Mouse (Mus musculus) G1E (cell line): ENCODE measurements around the gene Mettl5. TPM values are rescaled to one million over a fixed set of nuclear protein-coding genes. Genes with fewer than 3 reads are reported as not detected.

Source experiments
- ATAC-seq: 2 replicates; pipeline ENCODE4 v1.8.0; 2016; ENCODE audit warnings: mild to moderate bottlenecking; ENCODE audit not compliant: insufficient number of reproducible peaks, poor library complexity, low FRiP score, severe bottlenecking; ENCODE audit errors: extremely low read depth
- DNase-seq: peaks from one replicate; pipeline ENCODE4 v3.0.0; 2012; ENCODE audit warnings: low spot score
- H3K27me3 ChIP-seq: 2 replicates; pipeline ENCODE4 v1.6.1; 2012; ENCODE audit warnings: mild to moderate bottlenecking, low read length, inconsistent platforms; ENCODE audit not compliant: insufficient read depth
- H3K36me3 ChIP-seq: replicated peaks from 2 replicates; pipeline ENCODE3; 2012; ENCODE audit warnings: mild to moderate bottlenecking, inconsistent platforms
- H3K4me1 ChIP-seq: 2 replicates; pipeline ENCODE4 v1.6.1; 2012; ENCODE audit warnings: low read depth, low read length, inconsistent platforms, mixed read lengths; ENCODE audit not compliant: insufficient read depth
- H3K4me3 ChIP-seq: 2 replicates; pipeline ENCODE4 v1.5.1; 2012; ENCODE audit warnings: low read depth, mild to moderate bottlenecking, inconsistent platforms, low read length, moderate library complexity, mixed read lengths
- H3K9me3 ChIP-seq: replicated peaks from 2 replicates; pipeline ENCODE4 v1.6.1; 2012; ENCODE audit warnings: inconsistent platforms
- CTCF ChIP-seq: IDR thresholded peaks from 2 replicates; pipeline ENCODE4 v1.5.1; 2012; ENCODE audit warnings: low read depth, low read length, inconsistent platforms, mixed read lengths
- GATA1 ChIP-seq: IDR thresholded peaks from 2 replicates; pipeline ENCODE4 v1.6.1; 2012; ENCODE audit warnings: borderline replicate concordance, low read length, inconsistent platforms, mixed read lengths
- GATA2 ChIP-seq: IDR thresholded peaks from 2 replicates; pipeline ENCODE4 v1.6.1; 2012; ENCODE audit warnings: low read depth, low read length, inconsistent platforms, borderline replicate concordance
- POLR2AphosphoS5 ChIP-seq: IDR thresholded peaks from 2 replicates; pipeline ENCODE4 v1.6.1; 2012; ENCODE audit warnings: low read depth, low read length, inconsistent platforms; ENCODE audit not compliant: insufficient replicate concordance
- TAL1 ChIP-seq: conservative IDR thresholded peaks from 2 replicates; pipeline ENCODE4 v1.6.1; 2012; ENCODE audit warnings: low read depth, low read length, inconsistent platforms, mixed read lengths
- polyA plus RNA-seq: library from polyadenylated mRNA; stranded (reverse); fragments of >175 nt; gene quantifications from 2 replicates; pipeline ENCODE4 v1.2.3, GENCODE M21; 2012
- total RNA-seq, 2 experiments: library from RNA; stranded (forward) in 1 of 2; stranded (reverse) in 1 of 2; fragments of 200-1000 nt in 1 of 2; fragments of >200 nt in 1 of 2; fragmentation: Nextera tagmentation in 1 of 2; gene quantifications; 2 replicates each; pipeline ENCODE4 v1.2.3; 2014 to 2017

Mettl5 gene
- total and polyA plus RNA-seq, 3 experiments = 28.1 to 76.4 (median 36.9) TPM

- H3K36me3 ChIP-seq = peaks cover 26% of the 10 kb centered on the region
- H3K4me1 ChIP-seq = peaks cover 33% of the 10 kb centered on the region
- no peaks in the 10 kb centered on the region for H3K27me3 ChIP-seq
- H3K4me3 ChIP-seq = peak overlapping the region; percentile 100
- no peaks in the 10 kb centered on the region for H3K9me3 ChIP-seq
- ATAC-seq (peak; percentile 81), DNase-seq (peak; percentile 32)
- TF ChIP-seq TAL1 (no peak), GATA1 (no peak), CTCF (no peak), GATA2 (no peak), POLR2AphosphoS5 (no peak)
These were observed 12.5 kb upstream of the Mettl5 start for GRCm38 (mm10) chr2:69897618-69898575.

GRCm38 (mm10) chr2:69897039-69897617 is 11.7 kb upstream of the Mettl5 start, which contains the start of gene Ubr3:
Gene Ubr3 (plus strand): TSS chr2:69897246.
- Histone ChIP-seq H3K4me1 (peaks cover 36% of the 10 kb centered on the region), H3K36me3 (peaks cover 22% of the 10 kb centered on the region), H3K9me3 (no peaks in the 10 kb centered on the region), H3K27me3 (no peaks in the 10 kb centered on the region), H3K4me3 (peak within 1 kb of the TSS; percentile 100)
- ATAC-seq = peak; percentile 84
- TF ChIP-seq POLR2AphosphoS5 = no peak
- TF ChIP-seq GATA1 = no peak
- TF ChIP-seq CTCF = no peak
- no peak for TF ChIP-seq GATA2
- TF ChIP-seq TAL1 = no peak
- DNase-seq = peak; percentile 93

- Histone ChIP-seq H3K4me1 (peaks cover 43% of the 10 kb centered on the region), H3K27me3 (no peaks in the 10 kb centered on the region), H3K36me3 (peaks cover 14% of the 10 kb centered on the region), H3K4me3 (no peak overlapping the region; the same call in 1 of the 2 replicates), H3K9me3 (no peaks in the 10 kb centered on the region)
- DNase-seq (no peak), ATAC-seq (no peak)
- TF ChIP-seq CTCF (no peak), TAL1 (no peak), POLR2AphosphoS5 (no peak), GATA1 (no peak)
These were observed 10.8 kb upstream of the Mettl5 start for GRCm38 (mm10) chr2:69896224-69896581.

GRCm38 (mm10) chr2:69895502-69896223 is 10.2 kb upstream of the Mettl5 start:
- H3K27me3 ChIP-seq = no peaks in the 10 kb centered on the region
- ATAC-seq = no peak
- no peak overlapping the region; the same call in 1 of the 2 replicates for H3K4me3 ChIP-seq
- TF ChIP-seq POLR2AphosphoS5 (no peak), TAL1 (no peak), GATA2 (no peak), CTCF (peak; percentile 44; the same call in 1 of the 2 replicates)
- H3K36me3 ChIP-seq = peaks cover 10% of the 10 kb centered on the region
- H3K4me1 ChIP-seq = peaks cover 49% of the 10 kb centered on the region
- no peak for DNase-seq
- H3K9me3 ChIP-seq = no peaks in the 10 kb centered on the region

GRCm38 (mm10) chr2:69893891-69894290 is 8.5 kb upstream of the Mettl5 start:
- no peaks in the 10 kb centered on the region for H3K27me3 ChIP-seq
- no peak overlapping the region for H3K4me3 ChIP-seq
- no peaks in the 10 kb centered on the region for H3K9me3 ChIP-seq
- no peak for ATAC-seq
- H3K36me3 ChIP-seq = peaks cover 3% of the 10 kb centered on the region
- peaks cover 46% of the 10 kb centered on the region for H3K4me1 ChIP-seq
- no peak for DNase-seq
- TF ChIP-seq TAL1 = no peak
- TF ChIP-seq CTCF = no peak
- TF ChIP-seq GATA2 = no peak
- no peak for TF ChIP-seq GATA1
- TF ChIP-seq POLR2AphosphoS5 = no peak

- H3K9me3 ChIP-seq = no peaks in the 10 kb centered on the region
- H3K4me1 ChIP-seq = peaks cover 40% of the 10 kb centered on the region
- H3K27me3 ChIP-seq = no peaks in the 10 kb centered on the region
- no peak overlapping the region for H3K4me3 ChIP-seq
- TF ChIP-seq GATA2 = no peak
- TF ChIP-seq GATA1 = no peak
- no peak for TF ChIP-seq POLR2AphosphoS5
- no peak for TF ChIP-seq TAL1
- TF ChIP-seq CTCF = no peak
- ATAC-seq (no peak), DNase-seq (no peak)
- no peaks in the 10 kb centered on the region for H3K36me3 ChIP-seq
These were observed 7.7 kb upstream of the Mettl5 start for GRCm38 (mm10) chr2:69893145-69893544.
